Mouse (Mus musculus) olfactory bulb, adult 2 months (tissue): Measurements from ENCODE around the gene Ldb3.

Experiments used
- CTCF ChIP-seq: fragments of 200-500 bp; IDR thresholded peaks from 2 replicates; pipeline ENCODE4 v1.5.1; 2012; ENCODE audit warnings: low read depth, mild to moderate bottlenecking, low read length, moderate library complexity; ENCODE audit not compliant: insufficient read depth
- POLR2A ChIP-seq: fragments of 200-500 bp; IDR thresholded peaks from 2 replicates; pipeline ENCODE4 v1.6.1; 2012; ENCODE audit warnings: mild to moderate bottlenecking, low read depth, low read length, moderate library complexity; ENCODE audit not compliant: insufficient read depth

DNA sequence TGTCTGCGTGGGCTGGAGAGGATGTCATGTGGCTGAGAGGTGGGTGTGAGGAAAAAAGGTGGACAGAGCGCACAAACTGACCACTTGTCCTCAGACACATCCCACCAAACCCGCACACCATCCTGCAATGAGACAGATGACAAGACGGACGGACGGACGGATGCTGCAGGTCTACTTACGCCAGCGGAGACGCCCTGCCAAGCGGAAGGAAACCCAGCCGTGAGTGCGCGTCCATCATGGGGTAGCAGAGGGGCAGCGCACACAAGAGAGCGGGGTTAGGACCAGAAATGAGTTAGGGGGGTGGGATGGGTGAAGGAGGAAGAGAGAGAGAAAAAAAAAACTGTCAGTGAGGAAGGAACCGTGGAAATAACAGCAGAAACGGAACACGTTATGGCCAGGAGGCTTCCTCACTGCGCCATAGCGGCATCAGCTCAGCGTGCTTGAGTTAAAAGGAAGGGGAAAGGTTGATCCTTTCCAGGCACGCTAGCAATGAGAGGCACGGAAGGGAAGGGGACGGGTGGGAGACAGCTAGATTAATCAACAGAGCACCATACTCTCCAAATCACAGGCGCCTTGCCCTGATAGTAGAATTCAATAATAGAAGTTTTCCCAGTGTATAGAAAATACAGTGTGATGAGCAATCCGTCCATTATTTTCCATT, 18.8 kb downstream of the Ldb3 start:
- TF ChIP-seq POLR2A, result no peak
- no peak for TF ChIP-seq CTCF
